Mouse (Mus musculus): ENCODE measurements around the gene Tubb5.

The Tubb5 gene

DNA sequence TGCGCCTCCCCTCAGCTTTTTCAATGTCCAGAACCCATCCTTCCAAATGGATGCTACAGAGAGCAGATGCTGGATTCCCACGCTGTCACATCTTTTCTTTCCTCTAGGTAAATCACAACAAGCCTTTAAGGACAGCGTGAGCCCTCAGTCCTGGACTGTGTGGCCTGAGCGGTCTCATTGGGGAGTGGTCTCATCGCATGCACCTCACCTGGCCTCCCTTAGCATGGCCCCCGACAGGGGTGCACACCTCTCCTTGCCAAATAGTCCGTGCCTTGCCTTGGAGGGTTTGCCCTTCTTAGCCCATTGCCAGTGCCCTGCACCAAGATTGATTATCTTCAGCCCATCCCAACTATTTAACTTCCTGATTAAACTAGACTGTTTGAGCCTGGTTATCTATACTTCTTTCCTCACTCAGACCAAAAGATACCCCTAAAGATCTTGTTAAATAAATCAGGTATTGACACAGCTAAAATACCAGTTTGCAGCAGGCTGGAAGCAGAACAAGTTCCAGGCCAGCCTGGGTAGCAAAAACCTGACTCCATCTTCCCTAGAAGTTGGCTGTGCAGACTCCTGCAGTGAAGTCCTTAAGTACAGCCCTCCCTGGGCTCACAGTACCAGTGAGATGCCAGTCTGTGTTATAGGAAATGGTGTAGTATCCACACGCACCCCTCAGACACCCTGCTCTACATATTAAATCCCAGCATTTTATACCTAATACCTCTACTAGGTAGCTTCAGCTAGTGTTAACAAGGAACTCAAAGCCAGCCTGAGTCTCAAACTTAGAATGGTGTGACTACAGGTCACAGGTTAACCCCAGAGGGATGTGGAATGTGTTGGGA, 5.5 kb downstream of the Tubb5 start:
- in situ Hi-C loops (cut with MboI, MseI) = loop anchor here in 1 of 2 experiments (10.0 kb wide), 1 partner anchor 282 kb away; no protein-coding TSS in a partner anchor

DNA sequence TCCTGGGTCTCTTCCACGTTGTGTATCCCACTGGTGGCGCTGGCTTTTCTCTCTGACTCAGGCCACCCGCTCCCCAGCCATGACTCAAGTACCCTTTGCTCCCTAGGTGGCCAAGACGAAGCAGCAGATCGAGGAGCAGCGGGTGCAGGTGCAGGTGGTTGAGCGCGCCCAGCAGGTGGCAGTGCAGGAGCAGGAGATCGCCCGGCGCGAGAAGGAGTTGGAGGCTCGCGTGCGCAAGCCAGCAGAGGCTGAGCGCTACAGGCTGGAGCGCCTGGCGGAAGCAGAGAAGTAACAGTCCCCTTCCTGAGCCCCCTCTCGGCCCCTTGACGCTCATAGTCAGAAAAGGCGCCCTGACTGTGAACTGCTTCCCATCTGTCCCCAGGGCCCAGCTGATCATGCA, 8.4 kb downstream of the Tubb5 start:
- in situ Hi-C loops (cut with MboI, MseI) = loop anchor here (5.0 to 10.0 kb wide), 4 partner anchors 38 to 285 kb away; partner anchors contain the start of genes Abcf1 (in 1 of the 2) and Ppp1r18 (in 1 of the 2)

DNA sequence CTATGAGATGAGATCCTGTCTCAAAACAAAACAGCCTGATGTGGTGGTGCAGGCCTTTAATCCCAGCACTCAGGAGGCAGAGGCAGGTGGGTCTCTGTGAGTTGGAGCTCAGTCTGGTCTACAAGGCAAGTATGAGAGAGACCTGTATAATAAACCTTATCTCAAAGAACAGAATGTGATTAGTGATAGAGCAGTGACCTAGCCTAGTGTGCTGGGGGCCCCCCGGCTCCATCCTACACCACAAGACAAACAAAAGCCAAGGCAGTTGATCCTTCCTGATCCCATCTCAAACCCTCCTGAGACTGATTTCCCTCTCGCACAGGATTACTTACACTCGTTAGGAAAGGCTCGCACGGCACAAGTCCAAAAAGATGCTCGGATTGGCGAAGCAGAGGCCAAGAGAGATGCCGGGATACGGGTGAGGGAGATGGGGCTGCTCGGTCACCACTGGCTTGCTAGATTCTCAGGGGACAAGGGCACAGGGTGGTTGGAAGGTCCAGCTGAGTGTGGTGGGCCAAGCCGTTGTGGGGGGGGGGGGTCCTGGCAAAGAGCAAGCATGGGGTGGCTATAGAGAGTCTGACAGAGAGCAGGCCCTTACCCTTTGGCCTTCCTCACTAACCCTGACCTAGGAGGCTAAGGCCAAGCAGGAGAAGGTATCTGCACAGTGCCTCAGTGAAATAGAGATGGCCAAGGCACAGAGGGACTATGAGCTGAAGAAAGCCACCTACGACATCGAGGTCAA, 12.8 kb downstream of the Tubb5 start:
- in situ Hi-C loops (cut with MboI, MseI) = loop anchor here (5.0 kb wide), 3 partner anchors 42 to 142 kb away; partner anchors contain the start of genes Abcf1 (in 1 of the 2) and Ppp1r18 (in 1 of the 2)

DNA sequence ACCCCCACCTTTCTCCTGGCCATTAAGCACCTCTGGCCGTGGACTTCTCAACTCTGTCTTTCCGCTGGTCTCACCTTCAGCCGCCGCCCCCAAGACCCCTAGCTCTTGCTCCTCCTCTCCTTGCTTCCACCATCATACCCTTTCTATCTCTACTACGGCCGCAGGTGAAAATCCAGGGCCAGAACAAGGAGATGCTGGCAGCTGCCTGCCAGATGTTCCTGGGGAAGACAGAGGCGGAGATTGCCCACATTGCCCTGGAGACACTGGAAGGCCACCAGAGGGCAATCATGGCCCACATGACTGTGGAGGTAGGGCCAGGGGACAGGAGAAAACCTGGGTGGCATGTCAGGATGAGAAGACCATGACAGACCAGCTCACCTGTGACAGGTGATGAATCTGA, 13.7 kb downstream of the Tubb5 start:
- in situ Hi-C loops (cut with MboI, MseI) = no loop called here

DNA sequence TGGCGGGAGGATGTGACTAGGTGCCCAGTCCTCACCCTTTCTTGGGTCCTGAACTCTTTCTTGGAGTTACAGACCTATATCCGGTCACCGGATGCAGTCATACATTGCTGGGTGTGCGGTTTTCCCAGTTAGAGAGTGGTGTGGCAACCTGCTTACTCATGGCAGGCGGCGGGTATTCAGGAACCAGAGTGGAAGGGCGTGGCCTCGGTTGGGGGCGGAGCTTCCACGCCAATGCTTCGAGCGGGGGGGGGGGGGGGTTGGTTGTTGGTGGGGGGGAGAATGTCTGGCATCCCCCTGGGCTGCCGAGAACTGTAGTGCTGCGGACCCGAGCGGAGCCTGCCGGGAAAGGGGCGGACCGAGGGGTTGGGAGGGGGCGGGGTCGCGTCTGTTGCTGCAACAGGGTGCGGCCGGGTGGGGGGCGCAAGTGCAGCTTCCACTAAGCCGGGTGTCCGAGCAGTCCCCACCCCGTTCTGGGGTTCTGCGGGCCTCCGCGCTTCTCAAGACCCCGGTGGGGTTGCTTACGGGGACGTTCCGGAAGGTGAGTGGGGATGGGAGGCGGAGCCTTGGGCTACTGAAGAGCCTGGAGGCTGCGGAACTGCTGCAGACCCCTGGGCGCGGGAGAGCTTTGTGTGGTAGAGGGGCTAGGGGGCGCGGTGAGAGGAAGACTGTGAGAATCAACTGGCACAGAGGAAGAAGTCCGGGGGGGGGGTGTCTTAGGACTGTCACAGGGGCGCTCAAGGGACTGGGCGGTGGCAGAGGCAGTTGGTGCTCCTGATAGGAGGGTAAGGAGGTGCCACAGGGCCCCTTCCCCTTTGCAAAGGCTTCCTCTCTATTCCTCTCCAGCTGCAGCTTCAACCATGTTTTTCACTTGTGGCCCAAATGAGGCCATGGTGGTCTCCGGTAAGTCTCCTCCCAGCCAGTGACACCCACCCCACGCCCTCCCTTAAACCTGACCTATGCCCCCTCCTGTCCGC, 14.9 kb downstream of the Tubb5 start, which contains the start of gene Flot1:
Gene Flot1 (plus strand): TSS at position 267 of the 974 bp plus-strand sequence.
- in situ Hi-C loops (cut with MboI, MseI) = no loop called here

DNA sequence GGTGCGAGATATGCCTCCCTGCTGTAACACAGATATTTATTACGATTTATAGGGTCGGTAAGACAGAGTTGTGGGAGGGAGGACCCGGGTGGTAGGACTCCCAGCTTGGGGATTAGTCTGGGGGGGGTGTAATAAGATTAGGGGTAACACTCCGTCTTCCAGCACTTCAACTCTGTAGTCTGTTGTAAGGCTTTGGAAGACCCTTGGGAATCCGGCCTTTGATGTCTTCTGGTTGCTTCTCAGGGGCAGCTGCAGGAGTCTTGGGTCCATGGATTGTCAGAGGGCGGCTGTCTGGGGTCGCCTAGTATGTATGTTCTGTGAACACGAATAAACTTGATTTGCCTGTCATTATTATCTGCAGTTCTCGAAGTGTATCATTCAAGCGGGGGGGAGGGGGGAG, 15.5 kb downstream of the Tubb5 start:
- in situ Hi-C loops (cut with MboI, MseI) = no loop called here

DNA sequence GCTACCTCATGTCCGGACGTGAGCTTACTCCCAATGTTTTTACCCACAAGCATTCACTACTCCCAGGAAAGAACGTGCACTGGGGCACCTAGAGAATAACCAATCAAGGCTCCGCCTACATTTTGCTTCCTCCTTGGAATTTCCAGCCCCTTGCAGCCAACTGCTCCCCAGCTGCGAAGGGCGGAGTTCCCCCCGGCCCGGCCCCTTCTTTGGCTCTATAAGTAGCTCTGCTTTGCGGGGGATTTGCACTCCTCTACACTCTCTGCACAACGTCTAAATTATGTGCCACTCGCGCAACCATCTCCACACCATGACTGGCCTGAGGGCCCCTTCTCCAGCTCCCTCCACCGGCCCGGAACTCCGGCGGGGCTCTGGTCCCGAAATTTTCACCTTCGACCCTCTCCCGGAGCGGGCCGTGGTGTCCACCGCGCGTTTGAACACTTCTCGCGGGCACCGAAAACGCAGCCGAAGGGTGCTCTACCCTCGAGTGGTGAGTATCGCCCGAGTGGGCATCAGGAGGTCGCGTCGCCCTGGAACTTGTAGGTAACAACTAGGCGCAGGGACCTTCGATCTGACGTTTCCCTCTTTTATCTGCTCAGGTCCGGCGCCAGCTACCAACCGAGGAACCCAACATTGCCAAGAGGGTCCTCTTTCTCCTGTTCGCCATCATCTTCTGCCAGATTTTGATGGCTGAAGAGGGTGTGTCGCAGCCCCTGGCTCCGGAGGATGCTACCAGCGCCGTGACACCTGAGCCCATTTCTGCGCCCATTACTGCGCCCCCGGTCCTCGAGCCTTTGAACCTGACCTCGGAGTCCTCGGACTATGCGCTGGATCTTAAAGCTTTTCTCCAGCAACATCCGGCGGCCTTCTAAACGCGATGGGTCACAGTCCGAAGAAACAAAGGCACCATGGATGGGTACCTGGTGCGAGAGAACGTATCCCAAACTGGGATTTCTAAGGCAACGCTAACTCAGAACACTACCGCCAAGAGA, 16.4 kb downstream of the Tubb5 start, which contains the start of gene Ier3:
Gene Ier3 (plus strand): TSS at position 246 of the 992 bp plus-strand sequence.
- in situ Hi-C loops (cut with MboI, MseI) = no loop called here

DNA sequence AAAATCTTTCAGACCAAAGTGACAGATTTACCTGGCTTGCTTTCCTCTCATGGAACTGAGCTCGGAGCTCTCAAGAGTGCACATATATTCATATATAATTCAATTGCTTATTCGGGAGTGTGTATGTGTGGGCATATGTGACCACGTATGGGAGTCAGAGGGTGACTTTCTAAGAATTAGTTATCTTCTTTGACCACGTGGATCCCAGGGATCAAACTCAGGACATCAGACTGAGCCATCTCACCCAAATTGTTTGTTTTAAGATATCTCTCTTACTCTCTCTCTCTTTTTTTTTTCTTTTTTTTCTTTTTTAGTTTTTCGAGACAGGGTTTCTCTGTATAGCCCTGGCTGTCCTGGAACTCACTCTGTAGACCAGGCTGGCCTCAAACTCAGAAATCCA, 18.0 kb downstream of the Tubb5 start:
- in situ Hi-C loops (cut with MboI, MseI) = no loop called here

DNA sequence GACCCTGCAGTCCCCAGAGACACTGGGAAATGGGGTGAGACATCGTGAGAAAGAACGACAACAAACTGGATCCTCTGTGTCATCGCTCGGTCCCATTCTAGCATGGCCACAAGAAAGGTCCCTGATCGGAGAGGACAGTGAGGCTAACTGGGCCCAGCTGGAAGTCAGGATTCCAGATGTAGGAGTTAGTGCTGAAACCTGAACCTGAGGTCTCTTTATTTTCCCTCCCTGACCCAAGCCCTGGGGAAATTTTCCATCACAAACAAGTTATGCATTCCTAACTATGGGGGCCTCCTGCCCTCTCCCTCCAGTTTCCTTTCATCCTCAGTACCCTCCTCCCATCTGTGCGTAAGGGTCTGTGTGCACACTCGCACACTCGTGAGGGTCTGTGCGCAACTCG, 20.9 kb downstream of the Tubb5 start:
- in situ Hi-C loops (cut with MboI, MseI) = no loop called here

DNA sequence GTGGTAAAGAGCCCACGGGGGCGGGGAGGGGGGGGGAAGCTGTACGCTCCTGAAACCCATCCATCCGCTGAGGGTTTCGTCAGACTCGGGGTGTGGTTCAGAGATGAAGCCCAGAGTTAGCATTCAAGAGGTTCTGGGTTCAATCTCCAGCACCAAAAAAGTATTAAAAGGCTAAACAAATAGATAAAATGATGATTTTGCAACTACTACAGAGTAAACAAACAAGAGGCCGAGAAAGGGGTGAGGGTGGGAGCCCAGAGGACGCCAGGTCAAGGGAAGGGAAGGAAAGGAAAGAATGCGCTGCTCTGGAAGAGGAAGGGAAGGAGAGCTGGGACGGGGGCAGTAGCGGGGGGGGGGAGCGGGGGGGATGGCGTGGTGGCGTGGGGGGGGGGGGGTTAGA, 21.4 kb downstream of the Tubb5 start:
- in situ Hi-C loops (cut with MboI, MseI) = no loop called here

DNA sequence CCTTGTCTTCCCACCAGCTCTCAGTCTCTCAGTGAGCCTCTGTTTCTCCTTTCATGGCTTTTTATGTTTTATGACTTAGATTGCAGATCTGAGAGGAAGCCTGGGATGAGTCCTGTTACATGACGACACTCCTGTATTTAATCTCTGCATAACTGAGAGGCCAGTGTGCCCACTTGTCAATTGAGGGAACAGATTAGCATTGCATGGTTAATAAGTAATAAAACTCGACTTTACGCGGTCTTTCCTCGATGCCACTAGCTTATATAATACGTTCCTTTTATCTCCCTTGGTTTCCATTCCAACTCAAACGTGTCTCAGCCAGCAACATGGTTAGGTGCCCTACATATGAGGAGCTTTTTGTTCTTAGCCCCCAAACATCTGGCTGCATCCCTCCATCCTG, 22.3 kb downstream of the Tubb5 start:
- in situ Hi-C loops (cut with MboI, MseI) = no loop called here

DNA sequence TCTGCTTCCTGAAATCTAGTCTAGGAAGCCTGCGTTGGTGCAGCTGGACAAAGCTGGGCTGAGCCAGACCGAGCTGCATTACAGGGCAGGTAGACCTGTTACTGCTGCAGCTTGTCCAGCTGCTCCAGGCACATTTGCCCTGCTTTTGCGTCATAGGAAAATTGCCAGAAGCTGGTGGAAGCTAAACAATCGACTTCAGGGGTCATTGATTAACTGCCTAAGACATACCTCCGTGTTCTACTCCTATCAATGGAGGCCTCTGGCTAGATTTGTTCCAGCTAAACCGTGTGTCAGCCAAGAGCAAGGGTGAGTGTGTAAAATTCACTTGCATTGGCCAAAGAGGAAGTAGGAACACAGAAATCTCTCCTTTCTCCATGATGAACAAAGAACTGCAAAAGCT, 23.4 kb downstream of the Tubb5 start:
- in situ Hi-C loops (cut with MboI, MseI) = loop anchor here in 1 of 2 experiments (5.0 kb wide), 1 partner anchor 57 kb away; no protein-coding TSS in a partner anchor

DNA sequence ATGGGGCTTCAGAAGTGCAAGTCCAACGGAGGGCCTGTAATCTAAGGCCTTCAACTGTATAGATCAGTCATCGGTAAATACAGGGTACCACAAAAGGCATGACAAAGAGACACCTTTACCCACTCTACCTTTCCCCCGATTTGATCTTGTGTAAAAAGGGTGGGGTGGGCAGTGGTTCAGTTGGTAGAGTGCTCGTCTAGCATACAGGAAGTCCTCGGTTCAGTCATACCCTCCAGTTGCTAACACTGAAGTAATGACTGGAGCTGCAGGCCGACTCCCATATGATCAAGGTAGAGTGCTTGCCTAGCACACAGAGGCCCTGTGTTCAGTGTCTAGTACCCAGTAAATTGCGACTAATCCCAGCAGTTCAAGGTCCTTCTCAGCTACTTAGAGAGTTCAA, 24.5 kb downstream of the Tubb5 start:
- in situ Hi-C loops (cut with MboI, MseI) = loop anchor here in 1 of 2 experiments (5.0 kb wide), 1 partner anchor 56 kb away; no protein-coding TSS in a partner anchor

DNA sequence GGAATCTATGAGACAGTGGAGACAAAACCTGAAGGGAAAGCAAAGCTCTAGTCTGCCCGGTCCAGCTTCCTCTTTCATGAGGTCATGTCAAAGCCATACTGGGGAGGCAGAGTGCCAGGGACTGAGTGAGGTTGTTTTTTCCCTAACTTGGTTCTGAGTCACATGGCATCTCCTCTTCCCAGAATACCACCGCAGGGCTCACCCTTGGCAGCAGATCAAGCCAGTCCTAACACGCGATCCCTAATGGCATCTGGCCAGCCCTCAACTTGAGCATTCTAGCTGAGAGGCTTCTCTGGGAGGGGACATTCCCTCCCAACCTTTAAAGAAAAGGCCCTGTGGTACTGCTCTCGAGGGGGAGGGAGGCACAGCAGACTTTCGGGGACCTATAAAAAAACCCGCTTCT, 24.9 kb downstream of the Tubb5 start:
- in situ Hi-C loops (cut with MboI, MseI) = loop anchor here in 1 of 2 experiments (5.0 kb wide), 1 partner anchor 56 kb away; no protein-coding TSS in a partner anchor

DNA sequence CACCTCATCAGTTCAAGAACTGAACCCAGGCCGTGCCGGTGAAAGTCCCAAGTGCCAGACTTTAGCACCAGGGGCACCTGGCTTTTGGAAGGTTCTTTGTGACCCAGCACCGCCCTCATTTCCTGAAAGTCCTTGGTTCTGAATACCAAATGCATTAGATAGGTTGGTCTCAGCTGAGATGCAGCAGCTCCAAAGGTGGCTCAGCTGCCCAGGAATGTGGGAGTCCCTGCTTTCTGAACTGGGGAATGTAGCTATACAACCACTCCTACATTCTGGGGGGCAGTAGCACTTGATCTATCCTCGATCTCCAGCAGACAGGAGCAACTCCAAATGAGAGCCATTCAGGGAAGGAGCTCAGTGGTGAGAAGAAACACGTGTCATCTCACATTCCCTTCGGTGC, 25.4 kb downstream of the Tubb5 start:
- in situ Hi-C loops (cut with MboI, MseI) = loop anchor here in 1 of 2 experiments (5.0 kb wide), 1 partner anchor 55 kb away; no protein-coding TSS in a partner anchor

DNA sequence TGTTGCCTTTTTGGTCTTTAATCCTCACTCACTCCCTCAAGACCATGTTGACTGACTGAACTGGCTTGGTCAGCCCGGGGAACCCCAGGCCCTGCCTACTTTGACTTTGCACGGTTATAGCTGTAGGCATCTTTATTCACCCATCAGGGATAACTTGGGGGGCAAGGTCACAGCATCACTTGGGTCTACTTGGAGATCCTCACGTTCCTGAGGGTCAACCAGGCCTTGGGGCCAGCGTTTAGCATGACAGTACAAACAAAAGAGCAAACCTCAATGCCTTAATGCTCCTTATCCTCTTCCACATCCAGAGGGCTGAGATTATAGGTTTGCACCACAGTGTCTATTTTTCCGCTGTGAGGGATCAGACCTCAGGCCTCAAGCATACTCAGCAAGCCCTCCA, 25.8 kb downstream of the Tubb5 start:
- in situ Hi-C loops (cut with MboI, MseI) = loop anchor here in 1 of 2 experiments (5.0 kb wide), 1 partner anchor 55 kb away; no protein-coding TSS in a partner anchor

DNA sequence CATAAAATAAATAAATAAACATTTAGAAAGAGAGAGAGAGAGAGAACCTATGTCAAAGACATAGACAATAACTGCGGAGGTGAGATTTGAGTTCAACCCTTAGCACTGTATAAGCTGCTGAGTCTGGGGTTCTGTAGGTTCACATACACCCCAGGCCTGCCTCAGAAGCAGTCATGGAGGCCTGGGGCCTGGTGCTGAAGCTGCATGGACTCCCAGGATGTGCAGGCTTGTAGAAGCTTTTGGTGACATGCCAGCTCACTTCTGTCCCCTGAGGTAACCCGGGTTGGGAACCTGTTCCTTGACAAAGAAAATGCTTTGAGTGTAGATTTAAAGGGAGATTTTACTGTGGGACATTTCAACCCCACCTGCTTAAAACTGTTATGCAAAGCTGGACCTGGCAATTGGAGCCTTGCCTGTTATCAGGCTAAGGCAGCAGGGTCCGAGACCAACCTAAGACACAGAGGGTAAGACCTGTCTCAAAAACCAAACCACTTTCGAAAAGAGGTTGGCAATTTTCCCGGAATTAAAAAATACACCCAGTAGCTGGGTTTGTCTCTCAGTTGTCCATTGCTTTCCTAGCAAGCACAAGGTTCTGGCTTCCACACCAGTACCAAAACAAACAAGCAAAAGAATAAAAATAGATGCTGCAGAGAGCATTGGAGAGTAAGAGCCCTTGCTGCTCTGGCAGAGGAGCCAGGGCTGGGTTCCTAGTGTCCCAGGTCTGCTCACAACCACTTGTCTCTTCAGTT, 27.0 kb downstream of the Tubb5 start:
- in situ Hi-C loops (cut with MboI, MseI) = loop anchor here in 1 of 2 experiments (5.0 kb wide), 1 partner anchor 54 kb away; no protein-coding TSS in a partner anchor

DNA sequence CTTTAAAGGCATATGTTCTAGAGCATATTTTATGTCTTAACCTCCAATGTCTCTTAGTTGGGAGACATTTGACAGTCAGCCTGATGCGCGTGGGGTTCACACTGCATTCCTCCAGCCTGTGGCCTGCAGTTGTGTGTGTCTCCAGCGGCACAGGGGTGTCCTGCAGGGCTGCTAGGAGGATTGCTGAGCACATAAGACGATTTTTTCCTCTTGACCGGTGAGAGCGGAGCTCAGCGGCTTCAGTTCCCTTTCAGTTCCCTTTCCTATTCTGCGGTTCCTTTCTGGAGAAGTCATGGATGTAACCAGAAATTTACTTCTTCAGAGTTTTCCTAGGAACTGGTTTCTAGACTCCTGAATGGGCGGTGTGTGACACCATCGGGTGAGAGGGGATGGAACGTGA, 28.7 kb downstream of the Tubb5 start:
- in situ Hi-C loops (cut with MboI, MseI) = no loop called here

DNA sequence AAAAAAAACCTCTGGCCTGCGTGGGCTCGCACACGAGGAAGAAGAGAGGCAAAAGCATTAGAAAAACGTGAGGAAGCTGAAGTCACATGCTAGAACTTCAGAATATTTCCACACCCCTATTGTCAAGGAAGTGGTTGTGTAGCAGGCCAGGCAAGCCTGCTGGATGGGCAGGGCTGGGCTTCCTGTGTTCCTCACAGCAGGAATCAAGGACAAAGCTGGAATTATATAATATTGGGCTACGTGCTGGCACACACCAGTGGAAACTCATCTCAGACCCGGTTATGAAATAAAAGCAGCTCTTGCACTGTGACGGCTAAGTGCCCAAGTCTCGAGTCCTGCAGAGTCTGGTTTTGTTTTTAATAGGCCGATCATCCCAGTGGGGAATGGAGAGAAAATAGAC, 30.0 kb downstream of the Tubb5 start:
- in situ Hi-C loops (cut with MboI, MseI) = no loop called here
